Mouse (Mus musculus) neural tube, embryonic 11.5 days (tissue): ENCODE measurements at regions not wholly inside any gene's neighbourhood (a gene's known extent, or its start where the extent isn't known, plus 50 kb on each side); places are given as distances from the start of the nearest gene placed in this dataset.

ENCODE experiments used
- ATAC-seq: fragments of 200-750 bp; cut with Nextera tagmentation; 2 replicates; pipeline ENCODE4 v1.8.0; 2017; ENCODE audit warnings: moderate number of reproducible peaks, mild to moderate bottlenecking, moderate TSS enrichment, moderate library complexity; ENCODE audit not compliant: insufficient read depth, low FRiP score, low TSS enrichment
- DNase-seq: peaks from one replicate; pipeline ENCODE4 v3.0.0-alpha.2; 2015; ENCODE audit warnings: low spot score
- H3K27ac ChIP-seq: fragments of 300-500 bp; sonication (generic); 2 replicates; pipeline ENCODE4 v1.5.1; 2014; ENCODE audit warnings: low read depth, mild to moderate bottlenecking, low read length
- H3K27me3 ChIP-seq: fragments of 300-500 bp; sonication (generic); 2 replicates; pipeline ENCODE4 v1.6.1; 2014; ENCODE audit warnings: mild to moderate bottlenecking, low read length, mixed read lengths; ENCODE audit not compliant: control insufficient read depth, insufficient read depth
- H3K36me3 ChIP-seq: fragments of 300-500 bp; sonication (generic); 2 replicates; pipeline ENCODE4 v1.6.1; 2014; ENCODE audit warnings: mild to moderate bottlenecking, low read length, moderate library complexity, mixed read lengths; ENCODE audit not compliant: control insufficient read depth, insufficient read depth
- H3K4me1 ChIP-seq: fragments of 300-500 bp; sonication (generic); 2 replicates; pipeline ENCODE4 v1.6.1; 2014; ENCODE audit warnings: low read length, mixed read lengths; ENCODE audit not compliant: control insufficient read depth, insufficient read depth
- H3K4me2 ChIP-seq: fragments of 300-500 bp; sonication (generic); 2 replicates; pipeline ENCODE4 v1.6.1; 2014; ENCODE audit warnings: low read depth, mild to moderate bottlenecking, moderate library complexity
- H3K4me3 ChIP-seq: fragments of 300-500 bp; sonication (generic); 2 replicates; pipeline ENCODE4 v1.5.1; 2014; ENCODE audit warnings: low read depth, low read length
- H3K9ac ChIP-seq: fragments of 300-500 bp; sonication (generic); 2 replicates; pipeline ENCODE4 v1.6.1; 2014; ENCODE audit warnings: mild to moderate bottlenecking, low read length
- H3K9me3 ChIP-seq: fragments of 300-500 bp; sonication (generic); 2 replicates; pipeline ENCODE4 v1.6.1; 2016; ENCODE audit warnings: low read length; ENCODE audit not compliant: control insufficient read depth
- WGBS: fragments of 180-500 bp; shearing (Covaris S2); extraction: QIAGEN DNeasy Blood & Tissue Kit; methylation state at CpG from one replicate; pipeline ENCODE4 v1.1.7; 2014; 5-methylcytosine and 5-hydroxymethylcytosine counted together

GRCm38 (mm10) chr11:41433846-41434245 is 566.8 kb downstream of the Gabrg2 start:
- H3K9ac ChIP-seq: no peak overlapping the region
- H3K9me3 ChIP-seq: no peaks in the 10 kb centered on the region
- ATAC-seq (no peak), DNase-seq (no peak)
- H3K36me3 ChIP-seq: no peaks in the 10 kb centered on the region
- no peak overlapping the region for H3K4me2 ChIP-seq
- 86% methylated on average over 3 of the region's 3 CpGs for WGBS
- no peaks in the 10 kb centered on the region for H3K27me3 ChIP-seq
- no peak overlapping the region for H3K27ac ChIP-seq
- H3K4me3 ChIP-seq: no peak overlapping the region
- H3K4me1 ChIP-seq: no peaks in the 10 kb centered on the region

GRCm38 (mm10) chr11:41425592-41425991 is 575.1 kb downstream of the Gabrg2 start:
- 70% methylated on average over 4 of the region's 4 CpGs for WGBS
- no peaks in the 10 kb centered on the region for H3K36me3 ChIP-seq
- ATAC-seq: no peak
- no peak for DNase-seq
- no peak overlapping the region for H3K9ac ChIP-seq
- H3K4me1 ChIP-seq: no peaks in the 10 kb centered on the region
- no peak overlapping the region for H3K4me3 ChIP-seq
- no peaks in the 10 kb centered on the region for H3K27me3 ChIP-seq
- H3K9me3 ChIP-seq: no peaks in the 10 kb centered on the region
- H3K27ac ChIP-seq: no peak overlapping the region
- H3K4me2 ChIP-seq: no peak overlapping the region
